Mouse (Mus musculus): ENCODE measurements around the gene Txndc11.

The Txndc11 gene

DNA sequence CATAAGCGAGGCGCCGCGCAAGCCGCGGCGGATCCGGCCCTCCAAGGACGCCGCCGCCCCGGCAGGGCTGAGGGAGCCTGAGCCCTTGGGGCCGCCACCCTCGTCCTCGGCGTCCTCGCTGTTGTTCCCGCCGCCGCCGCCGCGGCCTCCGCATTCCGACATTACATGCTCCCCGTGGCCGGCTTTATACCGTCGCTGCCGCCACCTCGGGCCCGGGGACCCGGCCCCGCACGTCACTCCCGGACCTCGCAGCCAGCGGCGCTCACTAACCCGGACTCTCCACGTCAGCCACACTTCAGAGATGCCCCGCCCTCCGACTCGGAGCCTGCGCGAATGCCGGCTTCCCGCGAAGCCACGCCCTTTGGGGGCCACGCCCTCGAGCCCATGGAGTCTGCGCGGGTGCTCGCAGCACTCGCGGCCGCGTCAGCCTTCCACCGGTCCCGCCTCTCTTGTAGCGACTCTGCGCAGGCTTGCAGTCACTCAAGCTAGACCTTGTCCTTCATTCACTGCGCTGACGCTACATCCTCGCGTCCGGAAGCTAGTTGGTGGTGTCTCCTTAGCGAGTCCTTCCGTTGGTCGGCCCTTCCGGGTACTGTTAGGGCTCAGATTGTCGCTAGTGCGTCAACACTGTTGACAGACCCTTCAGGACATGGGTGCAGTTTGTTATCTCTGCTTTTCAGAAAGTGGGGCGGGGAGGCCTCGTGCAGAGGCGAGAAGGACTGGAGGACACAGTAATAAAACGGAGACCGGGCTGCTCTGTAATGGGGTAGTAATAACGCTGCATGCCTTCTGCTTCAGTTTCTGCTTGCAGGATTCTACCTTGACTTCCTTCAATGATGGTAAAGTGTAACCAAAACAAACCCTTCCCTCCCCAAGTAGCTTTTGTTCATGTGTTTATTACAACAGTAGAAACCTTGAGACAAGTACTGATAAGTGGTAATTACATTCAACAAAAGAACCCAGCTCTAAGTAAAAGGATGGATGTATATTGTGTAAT, at the start of gene Txndc11:
Txndc11 (minus strand) TSS at position 303 of the 997 bp plus-strand sequence.
- DNase-seq (ENCODE audit: low read depth in 2 of 2, low spot score in 2 of 2): peak; percentile 99

DNA sequence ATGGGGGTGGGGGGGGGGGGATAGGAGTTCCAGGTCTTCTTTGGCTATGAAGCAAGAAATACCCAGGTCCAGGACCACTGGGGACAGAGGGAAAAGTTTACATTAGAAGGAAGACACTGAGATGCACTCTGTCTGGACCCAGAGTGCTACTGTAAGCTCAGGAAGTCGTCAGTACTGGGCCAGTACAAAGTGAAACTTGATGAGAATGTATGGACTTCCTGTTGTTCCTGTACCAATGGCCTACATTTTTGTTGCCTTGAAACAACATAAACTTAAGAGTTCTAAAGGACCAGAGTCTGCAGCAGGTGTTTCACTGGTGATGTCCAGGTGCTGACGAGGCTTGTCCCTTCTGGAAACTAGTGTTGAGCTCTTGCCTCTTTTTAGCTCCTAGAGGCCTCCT, 43.0 kb upstream of the Txndc11 start:
- DNase-seq (ENCODE audit: low read depth in 2 of 2, low spot score in 2 of 2): no peak

DNA sequence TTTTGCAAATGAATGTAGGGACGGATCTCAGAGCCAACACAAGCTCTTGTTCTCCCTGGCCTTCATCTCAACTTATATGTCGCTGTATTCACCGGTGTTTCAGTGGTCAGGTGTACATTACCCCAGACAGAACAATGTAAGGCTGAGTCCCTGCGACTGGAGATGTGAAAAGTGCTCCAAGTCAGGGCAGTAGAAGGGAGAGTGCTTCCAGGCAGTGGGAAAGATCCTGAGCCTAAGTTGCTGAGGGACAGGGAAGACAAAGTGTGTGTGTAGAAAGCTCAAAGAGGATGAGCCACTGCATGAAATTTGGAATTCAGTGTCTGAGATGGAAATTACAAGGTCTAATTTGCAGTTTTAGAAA, 42.4 kb upstream of the Txndc11 start:
- DNase-seq (ENCODE audit: low read depth in 2 of 2, low spot score in 2 of 2): no peak

DNA sequence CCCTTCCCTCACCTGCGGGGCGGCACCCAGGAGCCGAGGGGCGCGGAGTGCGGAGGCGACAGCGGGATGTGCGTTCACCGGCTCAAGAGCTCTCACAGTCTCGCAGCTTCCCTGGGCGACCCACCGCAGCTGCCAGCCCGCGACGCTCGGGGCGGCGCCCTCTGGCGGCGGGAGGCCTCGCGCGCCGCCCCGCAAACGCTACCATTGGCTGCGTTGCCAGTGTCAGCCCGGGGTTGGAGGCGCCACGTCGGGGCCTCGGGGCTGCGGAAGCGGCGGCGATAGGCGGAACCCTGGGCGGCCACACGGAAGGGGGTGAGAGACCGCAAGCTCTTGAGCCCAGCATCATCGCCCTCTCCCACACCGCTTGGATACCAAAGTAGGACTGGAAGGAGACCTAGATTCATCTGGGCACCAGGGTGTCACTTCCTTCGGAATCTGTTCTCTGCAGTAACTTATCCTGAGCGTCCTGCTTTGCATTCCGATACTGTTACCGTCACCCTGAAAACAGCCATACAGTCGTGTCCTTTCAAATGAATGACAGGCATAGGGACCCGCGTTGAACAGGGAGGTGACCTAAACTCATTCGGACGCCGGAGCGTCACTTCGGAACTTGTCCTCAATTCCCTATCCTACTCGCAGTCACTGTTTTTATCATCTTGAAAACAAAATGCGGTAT, 41.9 kb upstream of the Txndc11 start, which contains the start of gene Zc3h7a:
Zc3h7a (minus strand) TSS at position 186 of the 676 bp plus-strand sequence.
- peak; percentile 87 to 90 for DNase-seq (ENCODE audit: low read depth in 2 of 2, low spot score in 2 of 2)

DNA sequence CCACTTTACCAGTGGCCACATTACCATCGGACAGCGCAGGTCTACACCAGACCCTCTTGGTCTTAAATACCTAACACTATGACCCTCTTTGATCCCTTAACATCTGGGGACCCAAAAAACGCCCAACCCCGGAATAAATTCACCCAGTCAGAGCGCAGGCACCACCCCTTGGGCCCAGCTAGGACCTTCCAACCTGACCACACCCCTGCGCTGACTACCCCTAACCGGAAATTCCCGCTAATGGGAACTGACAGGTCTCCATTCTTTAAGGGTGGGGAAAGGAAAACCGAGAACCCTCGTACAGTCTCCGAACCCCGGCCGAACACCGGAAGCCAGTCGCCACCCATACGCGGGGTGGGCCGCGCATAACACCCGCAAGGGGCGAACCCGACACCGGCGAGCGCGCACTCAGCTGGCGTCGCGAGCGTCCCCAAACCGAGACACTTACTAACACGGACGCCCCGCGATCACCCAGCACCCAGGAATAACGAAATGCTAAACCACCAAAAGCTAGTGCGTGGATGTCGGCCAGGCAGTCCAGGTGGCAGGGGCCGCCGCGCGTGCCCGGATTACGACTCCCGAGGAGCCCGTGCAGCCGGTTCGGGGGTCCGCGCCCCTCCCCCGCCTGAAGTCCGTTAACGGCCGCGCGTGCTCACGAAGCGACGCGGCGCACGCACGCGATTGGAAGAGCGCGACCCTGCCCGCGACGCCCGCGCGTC, 41.2 kb upstream of the Txndc11 start:
- peak; percentile 36 to 43 for DNase-seq (ENCODE audit: low read depth in 2 of 2, low spot score in 2 of 2)

DNA sequence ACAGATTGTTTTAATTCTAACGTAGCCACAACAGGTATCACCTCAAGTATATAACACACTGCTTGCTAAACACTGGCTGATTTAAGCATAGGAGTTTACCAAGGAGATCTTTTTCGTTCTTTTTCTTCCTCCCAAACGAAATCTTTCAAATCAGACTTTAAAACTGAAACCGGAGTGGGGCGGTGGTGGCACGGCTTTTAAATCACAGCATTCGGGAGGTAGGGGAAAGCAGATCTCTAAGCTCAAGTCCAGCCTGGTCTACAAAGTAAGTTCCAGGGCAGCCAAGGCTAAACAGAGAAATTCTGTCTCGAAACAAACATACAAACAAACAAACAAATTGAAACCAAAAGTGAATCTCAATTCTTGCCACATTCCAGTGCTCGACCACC, 40.6 kb upstream of the Txndc11 start:
- no peak for DNase-seq (ENCODE audit: low read depth in 2 of 2, low spot score in 2 of 2)

DNA sequence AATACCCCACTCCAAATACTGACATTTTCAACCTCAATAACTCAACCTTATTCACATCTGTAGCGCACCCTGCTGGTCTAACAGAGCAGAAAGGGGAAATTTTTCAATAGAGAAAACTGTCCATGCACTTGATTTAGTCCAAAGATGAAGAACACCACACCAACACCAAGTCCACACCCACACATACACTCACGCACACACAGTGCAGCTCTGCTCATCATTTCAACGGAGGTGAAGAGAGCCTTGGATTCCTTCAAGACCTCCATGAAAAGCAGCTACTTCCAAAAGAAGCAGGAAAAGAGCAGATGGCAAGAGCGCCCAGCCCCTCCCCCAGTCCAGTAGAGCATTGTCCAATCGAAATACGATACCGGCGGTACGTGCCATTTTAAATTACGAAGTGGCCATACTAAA, 40.2 kb upstream of the Txndc11 start:
- peak; percentile 48 to 72 for DNase-seq (ENCODE audit: low read depth in 2 of 2, low spot score in 2 of 2)

DNA sequence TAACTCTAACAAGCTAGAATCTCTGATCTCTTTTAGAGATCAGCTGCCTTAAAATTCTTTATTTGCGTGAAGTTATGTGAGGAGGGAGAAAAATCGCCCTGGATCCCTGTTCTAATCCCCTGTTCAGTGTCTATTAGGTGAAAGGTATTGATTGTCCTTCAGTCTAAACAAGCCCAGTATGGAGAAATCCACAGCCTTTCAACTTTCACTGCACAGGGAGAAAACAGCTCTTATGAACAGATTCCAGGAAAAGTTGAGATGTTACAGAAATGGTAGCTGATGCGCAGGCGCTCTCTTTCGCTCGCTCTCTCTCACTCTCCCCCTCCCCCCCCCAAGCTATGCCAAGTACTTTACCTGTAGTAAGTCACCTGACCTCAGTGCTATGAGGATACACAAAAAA, 37.2 kb upstream of the Txndc11 start:
- DNase-seq (ENCODE audit: low read depth in 2 of 2, low spot score in 2 of 2): no peak

DNA sequence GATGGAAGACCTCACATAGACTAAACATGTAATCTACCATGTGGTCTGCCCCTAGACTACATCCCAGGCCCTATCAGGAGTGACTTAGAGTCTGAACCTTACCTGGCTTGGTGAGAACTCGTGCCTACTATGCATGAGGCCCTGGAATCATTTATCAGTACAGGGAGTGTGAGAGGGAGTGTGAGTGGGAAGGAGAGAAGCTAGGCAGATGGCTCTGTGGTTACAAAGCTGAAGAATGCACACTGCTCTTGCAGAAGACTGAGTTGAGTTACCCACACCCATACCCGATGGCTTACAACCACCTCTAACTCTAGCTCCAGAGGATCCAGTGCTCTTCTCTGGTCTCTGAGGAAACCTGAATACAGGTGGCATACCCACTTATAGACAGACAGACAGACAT, 32.0 kb upstream of the Txndc11 start:
- no peak for DNase-seq (ENCODE audit: low read depth in 2 of 2, low spot score in 2 of 2)

DNA sequence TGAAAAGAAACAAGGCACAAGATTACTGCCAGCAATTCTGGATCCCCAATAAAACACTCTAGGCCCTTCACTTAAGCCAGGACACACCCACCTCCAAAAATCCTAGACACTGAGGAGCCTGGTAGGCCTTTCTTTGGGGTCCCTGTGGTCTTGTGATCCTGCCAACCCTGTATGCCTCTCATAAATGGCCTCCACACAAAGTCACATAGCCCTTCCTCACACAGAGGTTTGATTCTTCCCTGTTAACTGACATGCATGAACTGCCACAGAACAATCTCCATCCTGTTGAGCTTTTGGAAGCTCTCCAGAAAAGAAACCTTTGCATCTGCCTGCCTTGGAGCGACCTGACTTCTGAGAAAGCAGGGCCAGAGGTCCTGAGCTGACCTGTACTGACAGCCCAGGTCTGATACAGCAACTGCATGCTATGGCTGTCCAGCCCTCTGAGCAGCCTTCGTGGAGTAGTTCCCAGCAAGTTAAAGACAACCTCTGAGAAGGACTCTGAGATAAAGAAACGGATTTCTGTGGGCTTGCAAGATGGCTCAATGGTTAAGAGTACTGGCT, 30.3 kb upstream of the Txndc11 start:
- no peak for DNase-seq (ENCODE audit: low read depth in 2 of 2, low spot score in 2 of 2)

DNA sequence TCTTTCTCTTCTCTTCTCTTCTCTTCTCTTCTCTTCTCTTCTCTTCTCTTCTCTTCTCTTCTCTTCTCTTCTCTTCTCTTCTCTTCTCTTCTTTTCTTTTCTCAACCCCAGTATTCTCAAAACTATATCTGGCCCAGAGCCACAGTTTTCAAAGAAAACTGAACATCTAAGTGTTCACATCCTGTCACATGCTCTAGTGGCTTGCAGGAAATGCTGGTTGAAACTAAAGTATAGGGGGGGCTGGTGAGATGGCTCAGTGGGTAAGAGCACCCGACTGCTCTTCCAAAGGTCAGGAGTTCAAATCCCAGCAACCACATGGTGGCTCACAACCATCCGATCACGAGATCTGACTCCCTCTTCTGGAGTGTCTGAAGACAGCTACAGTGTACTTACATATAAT, 23.3 kb upstream of the Txndc11 start:
- DNase-seq (ENCODE audit: low read depth in 2 of 2, low spot score in 2 of 2): peak; percentile 78

DNA sequence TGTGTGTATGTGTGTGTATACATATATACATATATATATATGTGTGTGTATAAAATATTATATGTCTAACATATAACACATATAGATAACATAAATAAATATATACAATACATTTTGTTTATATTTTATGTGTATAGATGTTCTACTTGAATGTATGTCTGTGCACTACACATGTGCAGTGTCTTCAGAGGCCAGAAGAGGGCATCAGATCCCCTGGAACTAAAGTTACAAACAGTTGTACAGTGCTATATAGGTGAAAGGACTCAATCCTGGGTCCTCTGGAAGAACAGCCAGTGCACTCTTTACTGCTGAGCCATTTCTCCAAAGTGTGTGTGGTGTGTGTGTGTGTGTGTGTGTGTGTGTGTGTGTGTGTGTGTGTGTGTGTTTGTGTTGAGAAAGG, 20.1 kb upstream of the Txndc11 start:
- DNase-seq (ENCODE audit: low read depth in 2 of 2, low spot score in 2 of 2): peak in 1 of 2 experiments; percentile 16

DNA sequence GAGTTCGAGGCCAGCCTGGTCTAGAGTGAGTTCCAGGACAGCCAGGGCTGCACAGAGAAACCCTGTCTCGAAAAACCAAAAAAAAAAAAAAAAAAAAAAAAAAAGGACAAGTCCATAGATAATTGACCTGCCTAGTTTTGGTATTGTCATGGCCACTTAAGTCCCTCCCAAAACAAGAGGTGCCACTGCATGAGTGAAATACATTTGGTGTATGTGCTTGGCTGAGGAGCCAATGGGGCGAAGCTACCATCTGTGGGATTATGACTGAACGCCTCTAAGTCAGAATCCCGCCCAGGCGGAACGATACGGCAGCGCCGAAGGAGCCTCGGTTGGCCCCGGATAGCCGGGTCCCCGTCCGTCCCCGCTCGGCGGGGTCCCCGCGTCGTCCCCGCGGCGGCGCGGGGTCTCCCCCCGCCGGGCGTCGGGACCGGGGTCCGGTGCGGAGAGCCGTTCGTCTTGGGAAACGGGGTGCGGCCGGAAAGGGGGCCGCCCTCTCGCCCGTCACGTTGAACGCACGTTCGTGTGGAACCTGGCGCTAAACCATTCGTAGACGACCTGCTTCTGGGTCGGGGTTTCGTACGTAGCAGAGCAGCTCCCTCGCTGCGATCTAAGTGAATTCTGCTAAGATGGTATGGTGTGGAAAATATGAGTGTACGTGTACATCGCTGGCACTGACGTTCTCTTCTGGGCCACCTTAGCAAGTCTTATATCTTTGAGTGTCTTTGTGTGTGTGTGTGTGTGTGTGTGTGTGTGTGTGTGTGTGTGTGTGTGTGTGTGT, 9.4 kb upstream of the Txndc11 start:
- DNase-seq (ENCODE audit: low read depth in 2 of 2, low spot score in 2 of 2): peak; percentile 100

DNA sequence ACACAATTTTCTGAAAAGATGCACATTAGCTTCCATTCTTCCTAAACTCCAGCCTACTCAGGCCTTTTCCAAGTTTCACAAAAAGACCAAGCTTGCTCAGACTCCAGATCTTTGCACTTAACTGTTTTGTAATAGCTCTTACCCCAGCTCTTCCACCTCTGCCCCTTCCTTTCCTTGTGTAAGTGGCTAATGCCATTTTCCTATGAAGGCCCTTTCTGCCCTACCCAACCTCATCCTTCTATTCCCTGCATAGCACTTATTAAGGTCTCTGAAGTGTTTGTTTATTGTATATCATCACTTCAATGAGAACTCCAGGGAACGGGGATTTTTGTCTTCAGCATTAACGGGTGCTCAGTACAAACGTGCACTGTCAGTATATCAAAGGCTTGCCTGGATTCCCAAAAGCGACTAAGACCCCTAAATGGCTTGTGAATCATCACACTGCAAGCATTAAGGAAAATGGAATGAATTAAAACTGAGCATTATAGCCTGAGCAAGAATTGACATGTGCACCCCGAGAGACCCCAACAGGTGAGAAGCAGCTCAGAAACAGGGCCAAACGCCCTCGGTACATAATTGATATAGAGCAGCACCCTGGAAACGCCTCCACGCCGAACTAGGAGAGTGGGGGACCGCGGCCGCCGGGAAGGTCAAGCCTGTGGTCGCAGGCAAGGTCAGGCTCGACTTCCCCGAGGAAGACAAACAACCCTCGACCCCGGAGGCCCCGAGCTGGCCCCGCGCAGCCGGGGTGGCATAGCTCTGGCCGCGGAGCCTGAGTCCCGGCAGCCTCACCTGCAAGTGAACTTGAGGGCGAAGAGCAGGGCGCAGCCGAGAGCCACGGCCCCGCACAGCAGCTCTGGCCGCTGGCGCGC, 738 bp downstream of the Txndc11 start:
- peak in 1 of 2 experiments; percentile 7 for DNase-seq (ENCODE audit: low read depth in 2 of 2, low spot score in 2 of 2)

DNA sequence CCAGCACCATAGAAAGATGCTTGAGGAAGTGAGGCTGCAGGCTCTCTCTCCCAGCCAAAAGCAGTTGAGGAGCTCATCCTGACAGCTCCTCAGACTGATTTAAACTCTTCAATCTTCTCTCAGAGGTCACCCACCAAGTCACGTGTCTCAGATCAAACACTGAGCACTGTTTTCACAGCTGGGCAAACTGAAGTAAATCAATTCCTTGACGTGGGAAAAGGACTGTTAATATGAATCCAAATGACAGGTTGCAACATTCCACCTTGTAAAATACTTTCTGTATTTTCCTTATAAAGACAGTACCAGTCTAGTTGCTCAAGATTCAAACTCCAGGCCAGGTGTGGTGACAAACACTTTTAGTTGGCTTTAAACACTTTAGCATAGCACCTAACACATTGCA, 1.6 kb downstream of the Txndc11 start:
- DNase-seq (ENCODE audit: low read depth in 2 of 2, low spot score in 2 of 2): no peak

DNA sequence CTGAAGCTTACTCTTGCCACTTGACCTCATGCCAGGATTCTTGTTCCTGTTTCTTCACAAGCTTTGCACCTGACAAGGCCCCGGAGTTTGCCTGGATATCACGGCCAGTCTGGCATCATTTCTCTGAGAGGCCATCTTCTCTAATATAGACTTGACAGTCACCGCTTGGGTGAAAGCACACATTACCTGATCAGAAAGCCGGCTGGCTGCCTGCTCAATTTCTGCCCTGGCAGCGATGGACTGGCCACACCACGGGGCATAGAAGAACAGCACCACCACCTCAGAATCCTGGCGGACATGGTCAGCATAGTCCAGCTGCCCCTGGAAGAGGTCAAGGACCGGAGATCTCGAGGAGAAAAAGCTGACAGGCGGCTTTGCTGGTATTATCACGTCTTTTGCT, 6.1 kb downstream of the Txndc11 start:
- no peak for DNase-seq (ENCODE audit: low read depth in 2 of 2, low spot score in 2 of 2)

DNA sequence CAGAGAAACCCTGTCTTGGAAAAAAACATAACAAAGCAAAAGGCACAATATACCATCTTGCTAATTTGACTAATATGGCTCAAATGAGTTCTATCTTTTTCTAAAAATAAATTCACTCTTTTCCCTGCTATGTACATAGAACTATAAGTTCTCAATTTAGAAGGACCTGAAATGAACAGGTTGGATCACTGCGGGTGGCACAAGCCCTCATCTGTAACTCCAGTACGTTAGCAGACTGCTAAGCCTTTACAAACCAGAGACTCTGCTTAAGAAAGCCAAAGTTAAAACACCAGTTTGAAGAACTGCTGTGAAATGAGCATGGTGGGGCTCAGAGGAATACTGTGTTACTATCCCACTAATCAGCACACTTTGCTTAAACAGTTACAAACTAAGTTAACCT, 9.1 kb downstream of the Txndc11 start:
- DNase-seq (ENCODE audit: low read depth in 2 of 2, low spot score in 2 of 2): no peak

DNA sequence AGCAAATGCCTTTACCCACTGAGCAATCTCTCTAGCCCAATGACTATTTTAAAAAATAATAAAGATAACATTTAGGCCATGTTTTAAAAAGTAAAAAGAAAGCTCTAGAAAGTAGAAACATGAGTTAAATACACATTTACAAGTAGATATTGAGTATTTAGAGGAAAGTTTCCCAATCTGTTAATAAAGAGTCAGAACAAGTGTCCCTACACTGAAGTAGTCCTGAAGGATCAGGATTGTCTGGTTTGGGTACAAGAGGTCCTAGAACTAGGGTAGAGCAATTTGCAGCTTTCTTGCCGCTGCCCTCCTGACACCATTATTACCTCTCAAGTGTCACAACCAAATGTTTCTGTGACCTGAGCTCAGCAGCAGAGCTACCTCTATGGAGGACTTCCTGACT, 10.3 kb downstream of the Txndc11 start:
- DNase-seq (ENCODE audit: low read depth in 2 of 2, low spot score in 2 of 2): no peak

DNA sequence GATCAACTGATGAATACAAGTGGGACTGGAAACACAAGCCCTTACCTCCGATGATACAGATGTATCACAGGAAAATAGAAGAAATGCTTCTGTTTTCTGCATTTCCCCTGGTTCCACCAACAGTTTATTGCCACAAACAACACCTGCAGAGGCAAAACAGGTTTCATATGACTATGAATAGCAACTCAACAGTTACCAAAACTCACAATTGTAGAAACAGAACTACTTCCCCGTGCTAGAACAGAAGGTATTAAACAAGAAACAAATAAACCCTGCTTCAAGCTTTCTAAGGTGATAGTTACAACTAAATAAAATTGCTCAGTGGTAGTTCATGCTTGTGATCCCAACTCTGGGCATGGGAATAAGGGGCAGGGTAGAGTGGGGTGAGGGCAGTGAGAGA, 11.8 kb downstream of the Txndc11 start:
- no peak for DNase-seq (ENCODE audit: low read depth in 2 of 2, low spot score in 2 of 2)
